Mouse (Mus musculus) layer of hippocampus, postnatal 25 days (tissue): Measurements from ENCODE around the gene Itga11. TPM values are rescaled to one million over a fixed set of nuclear protein-coding genes. Genes with fewer than 3 reads are reported as not detected.
"Not testable (repeated sequence)": the region's sequence is repeated elsewhere in the genome, so short reads cannot be mapped to it uniquely, and the experiment has no call there.

Source experiments
- DNase-seq, 2 experiments: peaks; one replicate each; pipeline ENCODE4 v3.0.0; 2022; ENCODE audit warnings: mixed read lengths in 2 of 2, low spot score in 1 of 2; ENCODE audit errors: extremely low spot score in 1 of 2
- total RNA-seq, 2 experiments: library from RNA; stranded (reverse); gene quantifications; 2 replicates each; pipeline ENCODE4 v1.2.3; 2021

Itga11 gene
- 1 to 10 TPM; 2.0 to 2.8 TPM for total RNA-seq

DNA sequence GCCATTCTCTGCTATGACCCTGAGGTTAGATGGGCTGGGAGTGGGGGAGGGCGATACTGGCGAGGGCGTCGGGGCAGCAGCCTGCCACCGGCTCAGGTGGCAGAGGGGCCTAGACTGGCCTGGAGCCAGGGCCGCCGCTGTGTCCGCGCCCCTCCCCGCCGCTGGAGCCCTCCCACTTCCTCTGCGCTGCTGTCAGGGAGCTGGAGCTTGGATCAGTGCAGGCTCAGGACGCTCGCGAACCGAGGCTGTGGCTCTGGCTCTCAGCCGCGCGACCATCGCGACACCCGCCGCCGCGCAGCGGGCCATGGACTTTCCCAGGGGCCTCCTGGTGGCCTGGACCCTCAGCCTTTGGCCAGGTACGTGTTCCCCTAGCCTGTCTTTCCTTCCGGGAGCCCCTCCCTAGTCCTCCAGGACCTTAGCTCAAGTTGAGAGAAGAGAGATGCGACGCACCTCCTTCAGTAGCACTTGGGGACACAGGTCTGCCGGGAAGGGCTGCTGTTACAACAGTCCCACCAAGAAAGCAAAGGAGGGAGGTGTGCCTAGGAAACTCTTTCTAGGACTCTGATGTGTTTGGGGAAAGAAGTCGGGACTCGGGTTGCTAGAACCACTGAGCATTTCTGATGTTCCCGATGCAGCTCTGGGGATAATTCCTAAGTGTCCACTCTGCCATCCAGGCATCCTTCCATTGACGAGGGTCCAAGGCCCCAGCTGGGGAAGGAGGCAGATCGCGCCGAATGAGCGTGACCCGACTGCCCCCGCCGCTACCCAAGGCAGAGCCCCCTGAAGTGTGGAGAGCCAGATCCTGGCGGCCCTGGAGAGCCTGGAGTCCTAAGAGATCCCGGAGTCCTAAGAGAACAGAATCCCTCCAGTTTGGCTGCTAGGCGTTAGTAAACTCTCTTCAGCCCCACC lies at the start of gene Itga11:
Gene Itga11 (plus strand): TSS at position 186 of the 909 bp plus-strand sequence.
- DNase-seq: peak in 1 of 2 experiments; percentile 12

DNA sequence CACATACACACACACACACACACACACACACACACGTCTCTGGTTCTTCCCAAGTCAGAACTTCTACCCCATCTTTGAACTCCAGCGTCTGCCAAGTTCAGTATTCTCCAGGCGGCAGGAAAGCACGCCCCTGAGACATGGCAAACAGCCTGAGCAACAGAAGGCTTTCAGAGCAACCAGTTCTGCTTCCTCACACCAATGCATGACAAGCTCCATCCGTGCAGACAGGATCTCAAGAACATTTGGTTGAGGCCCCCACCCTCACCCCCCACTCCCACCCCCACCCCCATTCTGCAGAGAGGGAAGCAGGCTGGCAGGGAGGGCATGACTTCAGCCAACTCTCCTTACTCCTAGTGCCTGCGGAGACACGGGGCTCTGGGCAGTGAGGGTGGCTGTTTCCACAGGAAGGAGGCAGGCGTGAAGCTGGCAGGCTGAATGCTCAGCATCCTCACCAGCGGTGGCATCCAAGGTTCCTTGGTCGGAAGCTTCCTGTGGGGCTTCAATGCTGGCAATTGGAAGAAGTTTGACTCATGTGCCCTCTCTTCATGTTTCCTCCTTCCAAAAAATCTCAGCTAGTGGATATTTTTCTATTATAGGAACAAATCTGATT lies 46.9 kb upstream of the Itga11 start:
- DNase-seq: peak; percentile 27 to 28

DNA sequence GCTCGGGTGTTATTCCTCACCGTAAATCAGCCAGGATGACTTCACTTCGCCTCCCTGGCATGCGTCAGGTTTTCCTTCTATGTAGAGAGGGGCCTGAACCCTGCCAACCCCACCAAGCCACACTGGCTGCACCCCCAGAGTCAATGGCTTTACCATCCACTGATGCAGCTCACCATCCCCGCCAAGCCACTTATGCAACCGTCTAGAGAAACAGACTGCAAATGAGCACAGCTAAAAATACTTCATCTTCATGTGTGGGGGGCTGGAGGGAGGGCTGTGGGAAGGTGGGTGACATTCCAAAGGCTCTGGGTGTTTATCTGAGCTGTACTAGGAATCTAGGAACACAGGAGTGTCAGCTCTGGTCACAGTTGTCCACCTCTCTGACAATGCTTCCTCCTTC lies 45.2 kb upstream of the Itga11 start:
- DNase-seq: peak in 1 of 2 experiments; percentile 34

DNA sequence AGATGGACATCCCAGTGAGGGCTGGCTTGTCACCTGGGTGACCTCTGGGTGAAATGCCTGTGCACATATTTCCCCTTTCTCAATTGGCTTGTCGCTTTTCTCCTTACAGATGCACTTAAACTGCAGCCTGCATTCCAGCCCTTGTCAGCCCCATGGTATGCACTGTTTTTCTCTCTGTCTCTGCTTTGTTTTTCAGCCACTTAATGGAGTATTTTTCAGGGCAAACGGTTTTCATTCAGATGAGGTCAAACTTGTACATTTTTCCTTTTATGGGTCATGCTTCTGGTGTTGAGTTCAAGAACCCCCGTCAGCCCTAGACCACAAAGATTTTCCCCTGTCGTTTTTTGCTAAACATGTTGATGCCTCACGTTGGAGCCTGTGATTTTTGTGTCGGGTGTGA lies 39.6 kb upstream of the Itga11 start:
- no peak for DNase-seq

DNA sequence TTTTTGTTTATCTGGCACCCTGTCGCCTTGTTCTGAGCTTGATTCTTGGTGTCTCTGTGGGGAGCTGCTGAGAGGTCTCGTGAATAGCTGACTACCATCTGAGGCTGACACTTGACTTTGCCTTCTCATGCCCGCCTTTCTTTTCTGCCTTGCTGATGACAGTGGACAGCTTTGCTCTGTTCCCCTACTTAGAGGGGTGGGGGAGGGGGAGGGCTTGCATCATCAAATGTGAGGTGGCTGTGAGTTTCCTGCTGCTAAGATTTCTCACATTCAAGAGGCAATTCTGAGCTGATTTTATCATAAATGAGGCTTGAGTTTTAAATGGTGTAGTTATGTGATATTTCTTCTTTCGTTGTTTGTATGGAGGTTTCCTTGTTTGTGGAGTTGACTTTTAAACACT lies 37.9 kb upstream of the Itga11 start:
- no peak for DNase-seq

DNA sequence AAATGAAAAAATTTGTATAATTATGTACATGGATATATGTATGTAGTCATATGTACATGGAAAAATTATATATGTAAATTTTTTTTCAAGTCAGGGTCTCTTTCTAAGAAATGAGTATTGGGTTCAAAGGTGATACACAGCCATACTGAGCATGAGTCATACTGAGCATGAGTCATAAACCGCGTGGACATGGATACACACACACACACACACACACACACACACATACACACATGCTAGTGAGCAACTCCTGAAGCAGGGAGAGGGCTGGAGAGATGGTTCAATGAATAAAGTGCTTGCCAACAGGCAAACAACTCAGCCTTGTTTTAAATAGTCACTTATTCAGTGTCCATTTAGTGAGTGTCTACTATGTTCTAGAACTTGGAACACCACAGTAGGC lies 37.4 kb upstream of the Itga11 start:
- DNase-seq: no peak

DNA sequence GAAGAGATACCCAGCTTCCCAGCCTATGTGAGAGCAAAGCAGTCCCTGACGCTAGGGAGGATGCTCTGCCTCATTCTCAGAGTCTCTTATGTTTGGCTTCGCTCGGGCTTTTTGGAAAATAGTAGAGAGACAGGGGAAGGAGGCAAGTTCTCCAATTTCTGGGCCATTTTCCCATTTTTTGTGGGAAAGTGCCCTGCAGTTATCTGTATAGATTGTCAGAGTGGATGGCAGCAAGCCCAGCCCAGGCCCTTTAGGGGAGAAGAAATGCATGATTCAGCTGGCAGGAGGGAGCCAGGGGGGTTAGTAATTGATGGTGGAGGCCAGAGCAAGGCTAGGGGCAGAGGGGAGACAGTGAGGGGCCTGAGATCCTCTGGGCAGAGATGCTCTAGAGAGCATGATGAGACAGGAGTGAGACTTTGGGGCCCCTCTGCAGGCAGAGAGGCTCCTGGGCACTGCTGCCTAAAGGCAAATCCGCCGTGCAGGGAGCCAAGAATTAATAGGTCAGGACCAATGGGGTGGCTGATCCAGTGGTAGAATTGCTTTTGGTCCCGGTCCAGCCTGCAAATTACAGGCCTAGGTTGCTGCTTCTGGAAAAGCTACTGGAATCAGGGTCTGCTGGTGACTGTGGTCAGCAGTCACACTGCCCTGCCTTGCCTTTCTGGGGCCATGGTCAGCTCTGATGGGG lies 31.8 kb upstream of the Itga11 start:
- DNase-seq: no peak

DNA sequence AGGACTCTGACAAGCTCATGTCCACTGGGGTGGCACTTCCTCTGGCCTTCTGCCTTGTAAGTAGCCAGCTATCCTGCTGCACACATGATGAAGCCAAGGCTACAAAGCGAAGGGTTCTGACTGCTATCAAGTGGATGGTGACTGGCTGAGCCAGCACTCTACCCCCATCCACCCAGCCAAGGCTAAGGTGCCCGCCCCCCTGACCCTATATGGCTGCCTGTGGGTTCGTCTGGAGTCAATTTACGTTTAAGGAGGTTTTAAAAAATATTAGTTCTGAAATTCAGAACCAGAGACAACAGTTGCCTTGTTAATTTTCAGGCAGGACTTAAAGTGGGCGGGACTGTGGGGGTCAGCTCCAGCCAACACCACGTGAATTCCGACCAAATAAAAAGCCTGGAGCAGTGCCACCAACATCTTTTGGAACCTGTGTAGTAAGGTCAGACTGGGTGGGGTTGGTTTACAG lies 30.9 kb upstream of the Itga11 start:
- DNase-seq: no peak

DNA sequence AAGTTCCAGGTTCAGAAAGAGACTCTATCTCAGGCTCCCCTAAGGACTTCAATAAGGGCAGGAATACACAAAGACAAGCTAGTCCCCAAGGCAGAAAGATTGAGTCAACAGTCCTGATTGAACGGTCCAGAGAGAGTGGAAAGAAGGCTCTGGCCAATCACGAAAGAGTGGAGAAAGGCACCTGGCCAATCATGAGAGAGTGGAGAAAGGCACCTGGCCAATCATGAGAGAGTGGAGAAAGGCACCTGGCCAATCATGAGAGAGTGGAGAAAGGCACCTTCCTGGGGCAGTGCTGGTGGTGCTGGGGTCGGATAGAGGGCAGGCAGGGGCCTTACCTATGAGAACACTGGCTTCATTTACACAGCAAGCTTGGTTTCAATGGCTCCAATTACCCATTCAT lies 28.2 kb upstream of the Itga11 start:
- DNase-seq: no peak

DNA sequence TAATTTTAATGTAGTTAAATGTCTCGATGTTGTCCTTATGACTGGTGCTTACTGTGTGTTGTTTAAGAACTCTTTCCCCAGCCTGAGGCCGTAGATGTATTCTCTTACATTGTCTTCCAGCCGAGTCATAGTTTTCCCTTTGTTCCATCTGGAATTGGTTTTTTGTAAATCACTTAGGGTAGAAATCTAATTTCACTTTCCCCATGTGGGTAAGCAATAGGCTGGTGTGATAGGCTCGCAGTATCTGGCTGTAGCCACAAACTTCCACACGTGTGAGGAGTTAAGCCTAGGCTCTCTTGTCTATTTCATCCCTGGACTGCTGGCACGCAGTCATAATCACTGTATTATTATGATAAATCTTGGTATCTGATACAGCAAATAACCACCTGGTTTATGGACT lies 26.9 kb upstream of the Itga11 start:
- DNase-seq: no peak

DNA sequence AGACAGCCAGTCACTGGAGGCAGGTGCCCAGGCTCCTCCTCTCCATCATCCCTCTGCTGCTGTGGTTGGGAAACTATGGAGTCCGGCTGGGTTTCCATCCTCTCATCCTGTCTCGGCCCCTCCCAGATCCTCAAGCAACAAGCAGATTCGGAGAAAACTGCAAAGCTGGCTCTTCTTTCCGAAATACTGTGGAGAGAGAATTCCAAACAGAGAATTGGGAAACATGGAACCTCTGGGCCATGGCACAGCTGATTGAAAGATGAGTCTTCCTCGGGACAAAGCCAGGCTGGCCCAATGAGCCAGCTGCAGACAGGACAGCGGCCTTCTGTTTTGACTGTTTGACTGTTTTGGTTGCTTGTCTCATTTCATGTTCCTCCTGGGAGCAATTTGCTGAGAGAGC lies 23.3 kb upstream of the Itga11 start:
- DNase-seq: no peak

DNA sequence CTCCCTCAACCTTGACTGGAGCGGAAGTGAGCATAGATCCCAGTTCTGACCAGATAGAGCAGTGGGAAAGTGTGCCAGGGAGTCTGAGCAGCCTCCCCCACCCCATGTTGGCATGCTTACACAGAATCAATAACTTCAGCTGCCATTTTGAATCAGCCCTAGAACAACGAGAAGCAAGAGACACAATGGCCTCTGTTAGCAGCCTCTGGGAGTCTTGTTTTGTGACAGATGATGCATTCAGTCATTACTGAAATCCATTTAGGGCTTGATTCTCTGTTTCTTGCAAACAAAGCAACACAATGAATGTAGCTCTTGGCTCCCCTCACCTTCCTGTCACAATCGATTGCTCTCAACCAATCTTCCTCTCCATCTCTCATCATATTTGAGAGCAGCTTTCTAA lies 19.6 kb upstream of the Itga11 start:
- DNase-seq: no peak

DNA sequence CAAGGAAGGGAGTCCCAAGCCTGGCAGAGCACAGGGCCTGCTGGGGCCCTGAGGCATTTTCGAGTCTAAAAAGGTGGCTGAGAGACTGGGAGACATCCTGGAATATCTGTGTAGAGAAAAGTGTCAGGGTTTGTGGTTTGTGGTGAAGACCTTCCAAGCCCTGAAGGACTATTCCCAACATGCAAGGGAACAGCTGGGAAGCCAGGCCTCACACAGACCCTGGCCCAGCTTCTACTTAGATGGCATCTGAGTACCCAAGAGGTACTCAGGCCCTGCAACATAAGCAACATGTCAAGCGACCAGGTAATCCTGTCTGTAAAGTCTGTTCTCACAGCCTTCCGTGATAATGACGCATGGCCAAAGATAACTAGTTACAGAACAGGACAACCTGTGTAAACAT lies 18.6 kb upstream of the Itga11 start:
- no peak for DNase-seq

DNA sequence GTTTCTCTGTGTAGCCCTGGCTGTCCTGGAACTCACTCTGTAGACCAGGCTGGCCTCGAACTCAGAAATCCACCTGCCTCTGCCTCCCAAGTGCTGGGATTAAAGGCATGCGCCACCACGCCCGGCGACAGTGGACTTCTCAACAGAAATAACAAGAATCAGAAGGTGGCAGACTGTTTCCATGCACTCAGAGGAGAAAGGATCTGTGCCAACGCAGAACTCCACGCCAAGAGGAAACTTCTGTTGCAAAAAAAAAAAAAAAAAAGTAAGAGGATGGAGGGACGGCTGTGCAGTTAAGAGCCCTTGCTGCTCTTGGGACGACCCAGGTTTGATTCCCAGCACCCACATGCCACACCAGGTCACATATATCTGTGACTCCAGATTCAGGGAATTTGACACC lies 16.7 kb upstream of the Itga11 start:
- not testable (repeated sequence) for DNase-seq

DNA sequence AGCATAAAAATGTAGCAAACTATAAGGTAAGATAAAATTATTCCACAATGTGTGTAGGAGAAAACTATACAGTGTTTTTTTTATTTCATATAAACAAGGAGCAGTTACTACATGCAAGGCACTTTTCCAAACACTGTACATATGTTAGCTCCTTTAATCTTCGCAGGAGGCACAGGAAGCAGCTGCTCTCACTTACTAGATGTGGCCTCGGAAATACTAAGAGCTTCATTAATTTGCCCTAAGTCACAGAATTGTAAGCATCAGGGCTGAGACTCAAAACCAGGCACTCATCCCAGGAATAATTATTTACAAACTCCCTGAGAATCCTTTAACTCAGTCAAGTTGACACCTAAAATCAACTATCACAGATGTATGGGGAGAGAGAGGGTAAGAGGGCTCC lies 14.2 kb upstream of the Itga11 start:
- no peak for DNase-seq

DNA sequence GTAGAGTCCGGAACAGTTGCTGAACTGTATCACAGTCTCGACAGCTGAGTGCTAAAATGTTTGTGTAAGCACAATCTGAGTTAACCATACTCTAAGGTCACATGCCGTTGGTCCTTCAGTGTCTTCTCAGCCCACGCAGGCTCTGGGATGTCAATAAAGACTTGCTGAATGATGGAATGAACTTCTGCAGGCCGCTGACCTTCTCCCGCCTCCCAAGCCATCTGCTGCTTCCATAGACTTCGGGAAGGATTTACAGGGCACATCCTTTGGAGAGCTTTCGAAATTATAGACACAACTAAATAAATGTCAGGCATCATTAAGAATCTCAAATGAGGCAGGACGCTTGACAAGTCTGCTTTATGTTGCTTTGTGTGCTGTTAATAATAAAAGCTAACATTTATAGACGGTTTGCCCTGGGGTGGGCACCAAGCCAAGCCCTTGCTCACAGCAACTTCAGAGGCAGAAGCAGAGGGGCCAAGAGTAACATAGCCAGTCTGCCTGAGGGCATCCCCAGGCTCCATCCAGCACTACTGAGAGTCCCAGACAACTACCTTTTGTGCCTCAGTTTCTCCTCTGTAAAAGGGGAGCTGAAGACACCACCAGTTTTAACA lies 13.4 kb upstream of the Itga11 start:
- no peak for DNase-seq

DNA sequence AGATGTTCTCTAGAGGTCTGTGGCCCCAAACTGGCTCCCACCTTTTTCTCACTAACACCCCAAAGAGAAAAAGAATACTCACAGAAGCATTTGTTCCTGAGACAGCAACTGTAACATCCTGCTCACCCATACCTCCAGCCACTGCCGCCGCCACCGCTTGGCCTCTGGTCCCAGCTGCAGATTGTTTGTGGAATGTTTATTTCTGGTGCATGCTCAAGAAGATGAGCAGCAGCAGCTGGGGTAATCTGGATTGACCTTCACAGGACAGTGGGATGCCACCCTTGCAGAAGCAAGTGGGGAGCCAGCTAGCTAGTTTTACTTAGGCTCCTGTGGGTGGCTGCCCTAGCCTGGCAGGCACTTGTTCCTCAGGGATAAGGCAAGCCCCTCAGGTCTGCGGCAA lies 11.7 kb upstream of the Itga11 start:
- no peak for DNase-seq

DNA sequence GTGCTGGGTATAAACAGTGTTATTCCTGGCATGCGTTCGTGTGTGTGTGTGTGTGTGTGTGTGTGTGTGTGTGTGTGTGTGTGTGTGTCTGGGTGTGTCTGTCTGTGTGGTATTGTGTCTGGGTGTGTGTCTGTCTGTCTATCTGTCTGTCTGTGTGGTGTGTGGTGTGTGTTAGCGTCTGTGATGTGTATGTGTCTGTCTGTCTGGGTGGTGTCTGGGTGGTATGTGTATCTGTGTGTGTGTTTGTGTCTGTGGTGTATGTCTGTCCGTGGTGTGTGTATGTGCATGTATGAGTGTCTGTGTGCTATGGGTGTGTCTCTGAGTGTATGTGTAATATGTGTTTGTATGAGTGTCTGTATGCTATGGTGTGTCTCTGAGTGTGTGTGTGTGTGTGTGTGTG lies 9.1 kb upstream of the Itga11 start:
- no peak for DNase-seq

DNA sequence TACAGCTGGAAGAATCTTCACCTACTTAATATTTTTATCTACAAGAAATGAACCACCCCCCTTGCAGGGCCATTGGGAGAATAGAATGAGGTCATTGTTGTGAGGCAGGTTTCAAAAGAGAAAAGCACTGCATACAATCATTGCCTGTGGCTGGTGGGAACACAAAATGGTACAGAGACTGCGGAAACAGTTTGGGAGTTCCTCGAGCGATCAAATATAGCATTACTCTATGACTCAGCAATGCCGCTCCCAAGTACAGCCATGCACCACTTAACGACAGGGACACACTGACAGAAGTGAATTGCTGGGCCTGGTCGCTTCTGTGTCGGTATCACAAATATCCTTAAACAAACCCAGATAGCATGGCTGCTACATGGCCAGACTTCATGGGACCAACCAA lies 4.4 kb upstream of the Itga11 start:
- no peak for DNase-seq

DNA sequence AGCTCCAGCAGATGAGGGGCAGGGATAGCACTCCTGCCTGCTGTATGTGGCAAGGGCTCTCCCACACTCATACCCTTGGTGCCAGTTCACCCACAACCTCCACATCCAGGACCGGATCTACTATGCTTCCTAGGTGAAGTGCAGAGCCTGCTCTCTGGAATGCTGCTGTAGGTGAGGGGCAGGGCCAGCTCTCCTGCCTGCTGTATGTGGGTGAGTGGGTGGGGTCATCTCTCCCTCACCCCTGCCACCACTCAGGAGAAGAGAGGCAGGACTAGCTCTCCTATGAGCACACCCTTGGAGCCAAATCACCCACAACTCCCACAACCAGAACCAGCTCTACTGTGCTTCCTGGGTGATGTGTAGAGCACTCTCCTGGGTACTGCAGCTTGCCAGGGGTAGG lies 2.5 kb upstream of the Itga11 start:
- DNase-seq: no peak
